Mouse (Mus musculus) cerebellum, adult (tissue): ENCODE measurements at regions not wholly inside any gene's neighbourhood (a gene's known extent, or its start where the extent isn't known, plus 50 kb on each side); places are given as distances from the start of the nearest gene placed in this dataset.

Experiments
- ATAC-seq: cut with Nextera tagmentation; 2 replicates; pipeline ENCODE4 v1.9.2; 2017; ENCODE audit warnings: mild to moderate bottlenecking, moderate library complexity, mixed read lengths; ENCODE audit not compliant: insufficient number of reproducible peaks, low FRiP score, low TSS enrichment

- no peak for ATAC-seq
These were observed 225.2 kb upstream of the Kif2a start for GRCm38 (mm10) chr13:107246956-107247751.

GRCm38 (mm10) chr13:107244173-107244572 lies 222.2 kb upstream of the Kif2a start:
- ATAC-seq: no peak

- ATAC-seq: no peak
These were observed 217.1 kb upstream of the Kif2a start for GRCm38 (mm10) chr13:107239035-107239387.

- ATAC-seq: no peak
These were observed 216.6 kb upstream of the Kif2a start for GRCm38 (mm10) chr13:107238364-107239034.

GRCm38 (mm10) chr13:107219456-107219855 lies 197.5 kb upstream of the Kif2a start:
- peak; percentile 34; the same call in 1 of the 2 replicates for ATAC-seq

GRCm38 (mm10) chr13:107218351-107218750 lies 196.4 kb upstream of the Kif2a start:
- ATAC-seq: peak; percentile 77

- ATAC-seq: peak; percentile 7; the same call in 1 of the 2 replicates
These were observed 195.9 kb upstream of the Kif2a start for GRCm38 (mm10) chr13:107217825-107218224.

GRCm38 (mm10) chr13:107213281-107213680 lies 191.4 kb upstream of the Kif2a start:
- ATAC-seq: no peak

- ATAC-seq: no peak
These were observed 188.8 kb upstream of the Kif2a start for GRCm38 (mm10) chr13:107210676-107211075.

GRCm38 (mm10) chr13:107207354-107208181 lies 185.6 kb upstream of the Kif2a start:
- peak; percentile 68 for ATAC-seq

- ATAC-seq: no peak
These were observed 177.9 kb upstream of the Kif2a start for GRCm38 (mm10) chr13:107199875-107200274.

GRCm38 (mm10) chr13:107193426-107193825 lies 171.5 kb upstream of the Kif2a start:
- no peak for ATAC-seq

GRCm38 (mm10) chr13:107187258-107187878 lies 165.4 kb upstream of the Kif2a start:
- ATAC-seq: no peak

GRCm38 (mm10) chr13:107182544-107182943 lies 160.6 kb upstream of the Kif2a start:
- peak; percentile 69 for ATAC-seq

- no peak for ATAC-seq
These were observed 157.6 kb upstream of the Kif2a start for GRCm38 (mm10) chr13:107179551-107179950.

GRCm38 (mm10) chr13:107177595-107177994 lies 155.7 kb upstream of the Kif2a start:
- no peak for ATAC-seq

GRCm38 (mm10) chr13:107175891-107176290 lies 154.0 kb upstream of the Kif2a start:
- no peak for ATAC-seq

- ATAC-seq: peak; percentile 95
These were observed 146.7 kb upstream of the Kif2a start for GRCm38 (mm10) chr13:107168599-107169149.

- peak; percentile 16 for ATAC-seq
These were observed 146.1 kb upstream of the Kif2a start for GRCm38 (mm10) chr13:107167856-107168598.
